Mouse (Mus musculus) layer of hippocampus, adult 8-10 months (tissue): ENCODE measurements around the gene Hsf5. TPM values are rescaled to one million over a fixed set of nuclear protein-coding genes. Genes with fewer than 3 reads are reported as not detected.

Experiments
- DNase-seq, 2 experiments: peaks; one replicate each; pipeline ENCODE4 v3.0.0; 2022; ENCODE audit warnings: low spot score in 2 of 2
- total RNA-seq, 4 experiments: library from RNA; stranded (reverse); gene quantifications; 2 replicates each; pipeline ENCODE4 v1.2.4; 2022

Hsf5 gene
- total RNA-seq, 4 experiments from 2014 or later = 0.45 to 0.77 (median 0.57) TPM

DNA sequence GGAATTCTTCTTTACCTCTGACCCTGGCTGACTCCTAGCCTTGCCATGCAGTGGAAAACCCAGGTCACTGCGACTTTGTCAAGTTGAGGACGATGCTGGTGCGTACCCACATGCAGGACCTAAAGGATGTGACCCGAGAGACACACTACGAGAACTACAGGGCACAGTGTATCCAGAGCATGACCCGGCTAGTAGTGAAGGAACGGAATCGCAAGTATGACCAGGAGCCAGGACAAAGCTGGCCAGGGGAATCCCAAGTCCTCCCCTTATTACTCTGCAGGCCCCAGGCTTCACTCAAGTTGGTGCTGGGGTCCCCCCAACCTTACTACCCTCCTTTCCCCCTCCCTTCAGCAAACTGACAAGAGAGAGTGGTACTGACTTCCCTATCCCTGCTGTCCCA is 27.4 kb upstream of the Hsf5 start:
- no peak for DNase-seq

DNA sequence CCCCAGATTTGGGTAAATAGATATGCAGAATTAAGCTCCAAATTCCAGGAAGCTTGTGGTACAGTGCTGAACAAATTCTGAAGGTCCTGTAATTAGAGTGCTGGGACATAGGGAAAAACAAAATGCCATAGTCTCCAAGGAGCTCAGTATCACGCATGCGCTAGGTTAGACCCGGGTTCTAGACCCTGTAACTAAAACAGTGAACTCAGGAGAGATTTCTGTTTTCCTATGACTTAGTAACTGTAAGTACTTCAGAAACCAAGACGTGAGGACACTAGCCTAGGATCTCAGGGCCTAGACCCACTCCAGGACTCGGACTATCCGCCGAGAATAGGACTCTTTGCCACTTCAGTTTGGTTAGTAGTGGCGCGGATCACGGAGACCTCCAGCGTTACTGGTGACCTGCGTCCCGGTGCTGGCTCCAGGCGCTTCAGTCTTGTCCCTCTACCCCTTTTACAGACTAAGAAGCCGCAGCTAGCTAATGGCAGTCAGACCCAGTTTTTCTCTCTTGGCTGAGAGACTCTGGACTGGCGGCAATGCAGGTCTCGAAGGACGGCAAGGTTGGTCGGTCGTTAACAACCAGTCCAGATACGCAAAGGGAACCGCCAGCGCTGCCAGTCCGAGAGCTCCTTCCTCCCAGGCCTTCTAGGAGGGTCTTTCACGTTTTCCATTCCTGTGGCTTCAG is 26.0 kb upstream of the Hsf5 start:
- DNase-seq = no peak

DNA sequence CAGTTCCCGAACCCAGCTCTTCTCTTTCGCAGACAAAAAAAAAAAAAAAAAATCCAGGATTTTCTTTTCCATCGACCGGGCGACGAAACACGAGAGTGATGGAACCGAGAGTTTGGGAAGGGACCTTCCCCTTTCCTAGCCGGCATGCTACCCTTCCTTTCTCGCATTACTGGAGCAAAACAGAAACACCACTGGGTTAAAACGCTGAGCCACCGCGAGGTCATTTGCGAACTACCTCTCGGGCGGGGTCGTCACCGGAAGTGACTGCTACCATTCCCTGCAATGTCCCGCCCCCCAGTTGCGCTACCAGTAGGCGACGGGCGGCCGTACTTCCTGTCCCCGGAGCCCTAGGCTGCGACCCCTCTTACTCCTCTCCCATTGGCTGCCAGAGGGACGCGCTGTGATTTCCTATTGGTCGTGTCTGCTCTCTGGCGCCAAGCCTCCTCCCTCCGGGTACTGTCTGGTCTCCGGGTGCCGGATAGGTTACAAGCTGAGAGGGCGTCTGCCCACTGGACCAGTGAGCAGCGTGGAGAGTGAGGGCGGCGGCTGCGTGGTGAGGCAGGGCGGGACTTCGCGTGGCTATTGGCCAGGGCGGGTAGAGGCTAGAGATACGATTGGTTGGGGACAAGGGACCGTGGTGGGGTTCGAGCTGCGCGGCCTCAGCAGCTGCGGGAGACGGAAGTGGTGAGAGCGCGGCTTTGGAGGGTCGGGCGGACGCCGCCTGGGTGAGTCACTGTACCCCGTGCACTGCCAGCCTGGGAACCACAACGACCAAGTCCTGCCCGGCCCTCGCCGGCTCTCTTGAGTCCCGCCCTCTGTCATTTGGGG is 25.2 kb upstream of the Hsf5 start, which contains the start of gene Mtmr4:
Gene Mtmr4 (plus strand): TSS at position 637 of the 828 bp plus-strand sequence.
- DNase-seq = peak; percentile 100

DNA sequence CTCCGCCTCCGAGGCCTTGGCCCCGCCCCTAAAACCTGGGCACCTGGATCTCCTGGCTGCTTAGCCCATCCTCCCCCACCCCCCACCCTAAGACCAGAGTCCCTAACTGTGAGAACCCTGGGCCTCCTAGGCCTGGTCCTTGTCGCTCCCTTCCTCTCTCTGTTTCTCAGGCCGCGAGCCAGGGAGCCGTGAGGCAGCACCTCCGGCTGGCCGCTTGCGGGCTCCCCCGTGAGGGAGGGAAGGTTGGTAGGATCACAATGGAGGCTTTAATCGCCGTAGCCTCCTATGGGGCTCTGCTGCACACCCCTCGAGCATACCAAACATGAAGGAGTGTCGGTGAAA is 24.6 kb upstream of the Hsf5 start:
- no peak for DNase-seq

- DNase-seq = no peak
These were observed 24.0 kb upstream of the Hsf5 start for GRCm38 (mm10) chr11:87592713-87593598.

- peak; percentile 76 to 77 for DNase-seq
These were observed 21.6 kb upstream of the Hsf5 start for GRCm38 (mm10) chr11:87595327-87595841.

GRCm38 (mm10) chr11:87595976-87596375 is 21.0 kb upstream of the Hsf5 start:
- no peak for DNase-seq

GRCm38 (mm10) chr11:87596492-87596891 is 20.5 kb upstream of the Hsf5 start:
- DNase-seq = no peak

- no peak for DNase-seq
These were observed 19.9 kb upstream of the Hsf5 start for GRCm38 (mm10) chr11:87597061-87597460.

DNA sequence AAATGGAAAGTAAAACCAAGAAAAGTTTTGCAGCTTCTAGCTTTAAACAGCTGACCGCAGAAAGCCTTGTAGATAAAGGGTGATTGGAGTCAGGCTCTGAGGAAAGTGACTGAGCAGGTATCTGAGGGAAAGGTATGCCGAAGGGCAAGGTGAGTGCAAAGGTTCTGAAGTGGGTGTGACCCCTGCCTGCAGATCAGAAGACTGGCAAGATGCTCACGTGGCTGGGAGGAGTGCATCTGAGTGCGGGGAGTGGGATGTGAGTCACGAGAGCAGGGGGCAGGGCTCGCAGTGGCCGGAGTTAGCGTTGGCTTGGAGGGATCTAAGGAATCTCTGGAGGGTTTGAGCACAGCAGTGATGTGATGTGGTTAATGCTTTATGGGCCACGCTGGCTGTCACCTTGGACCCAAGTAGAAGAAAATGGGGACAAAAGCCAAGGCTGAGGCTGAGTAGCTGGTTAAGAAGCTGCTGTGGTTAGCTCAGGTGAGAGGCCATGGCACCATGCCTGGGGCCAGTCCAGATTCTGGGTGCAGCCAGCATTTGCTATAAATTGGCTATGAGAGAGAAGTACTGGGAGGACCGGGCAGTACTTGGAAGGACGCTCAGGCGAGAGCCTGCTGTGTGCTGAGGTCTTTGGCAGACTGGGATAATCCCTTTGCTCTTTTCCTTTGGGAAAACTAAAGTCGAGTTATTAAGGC is 17.4 kb upstream of the Hsf5 start:
- DNase-seq = no peak

DNA sequence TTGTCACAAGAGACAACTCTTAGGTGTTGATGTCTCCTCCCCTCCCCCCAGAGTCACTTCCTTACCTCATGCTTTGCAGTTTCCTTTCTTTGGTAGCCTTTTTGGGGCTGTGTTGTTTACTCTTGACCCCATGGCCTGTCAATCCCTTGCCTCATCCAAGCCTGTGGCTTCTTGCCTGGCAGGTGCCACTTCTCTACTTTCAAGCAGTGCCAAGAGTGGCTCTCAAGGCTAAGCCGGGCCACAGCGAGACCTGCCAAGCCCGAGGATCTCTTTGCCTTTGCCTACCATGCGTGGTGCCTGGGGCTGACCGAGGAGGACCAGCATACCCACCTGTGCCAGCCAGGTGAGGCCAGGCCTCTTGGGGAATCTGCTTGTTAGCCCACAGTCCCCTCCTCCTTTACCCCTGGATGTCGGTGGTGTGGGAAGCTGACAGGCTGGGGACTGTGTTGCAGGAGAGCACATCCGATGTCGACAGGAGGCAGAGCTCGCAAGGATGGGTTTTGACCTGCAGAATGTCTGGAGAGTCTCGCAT is 16.6 kb upstream of the Hsf5 start:
- no peak for DNase-seq

- DNase-seq = no peak
These were observed 14.7 kb upstream of the Hsf5 start for GRCm38 (mm10) chr11:87602234-87602633.

- no peak for DNase-seq
These were observed 13.4 kb upstream of the Hsf5 start for GRCm38 (mm10) chr11:87603571-87603970.

DNA sequence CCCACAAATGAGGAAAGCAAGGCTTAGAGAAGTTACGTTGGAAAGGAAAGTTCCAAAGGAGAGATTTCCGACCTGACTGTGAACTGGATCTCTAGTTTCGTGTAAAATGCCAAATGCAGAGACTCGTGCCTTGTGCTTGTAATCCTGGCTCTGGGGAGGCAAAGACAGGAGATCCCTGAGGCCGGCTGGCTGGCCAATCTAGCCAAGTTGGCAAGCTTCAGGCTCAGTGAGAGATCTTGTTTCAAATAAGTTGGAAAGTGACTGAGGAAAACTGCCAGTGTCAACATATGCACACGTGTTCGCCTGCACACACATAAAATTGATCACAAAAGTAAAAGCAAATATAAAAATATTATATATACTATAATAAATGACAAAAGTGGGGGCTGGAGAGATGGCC is 7.7 kb upstream of the Hsf5 start:
- no peak for DNase-seq

GRCm38 (mm10) chr11:87611547-87611946 is 5.4 kb upstream of the Hsf5 start:
- DNase-seq = no peak

DNA sequence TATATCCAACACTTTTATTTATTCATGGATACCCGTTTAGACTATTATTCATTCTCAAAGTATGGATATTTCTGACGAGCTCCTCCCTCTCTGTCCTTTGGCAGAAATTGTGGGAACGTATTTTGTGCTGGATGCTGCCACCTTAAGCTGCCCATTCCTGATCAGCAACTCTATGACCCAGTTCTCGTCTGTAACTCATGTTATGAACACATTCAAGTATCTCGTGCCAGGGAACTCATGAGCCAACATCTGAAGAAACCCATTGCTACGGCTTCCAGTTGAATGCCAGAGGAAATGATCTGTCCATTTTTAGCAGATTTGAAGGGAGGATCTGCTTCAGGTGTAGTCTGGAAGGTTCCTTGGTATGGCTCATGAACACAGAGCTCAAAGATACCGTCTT is 3.0 kb upstream of the Hsf5 start:
- no peak for DNase-seq

DNA sequence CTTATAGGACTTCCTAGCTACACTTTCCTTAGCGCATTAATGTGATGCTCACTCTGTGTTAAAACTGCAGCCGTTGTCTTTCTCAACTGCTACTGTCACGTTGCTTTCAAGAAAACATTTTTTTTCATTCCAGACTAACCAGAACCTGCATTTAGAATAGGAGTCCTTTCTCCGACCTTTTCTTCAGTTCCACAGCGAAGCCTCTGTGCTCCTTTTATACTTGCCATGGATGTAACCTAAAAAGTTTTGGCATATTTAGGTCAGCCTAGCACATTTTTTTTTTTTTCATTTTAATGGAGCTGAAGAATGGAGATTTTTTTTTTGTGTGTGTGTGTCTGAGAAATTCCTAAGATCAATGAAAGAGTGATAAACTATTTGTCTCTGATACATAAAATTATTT is 1.4 kb upstream of the Hsf5 start:
- no peak for DNase-seq

GRCm38 (mm10) chr11:87615952-87616351 is 1.0 kb upstream of the Hsf5 start:
- DNase-seq = no peak

GRCm38 (mm10) chr11:87617606-87618005 is 642 bp downstream of the Hsf5 start:
- DNase-seq = no peak

- DNase-seq = no peak
These were observed 6.2 kb downstream of the Hsf5 start for GRCm38 (mm10) chr11:87623160-87623559.

DNA sequence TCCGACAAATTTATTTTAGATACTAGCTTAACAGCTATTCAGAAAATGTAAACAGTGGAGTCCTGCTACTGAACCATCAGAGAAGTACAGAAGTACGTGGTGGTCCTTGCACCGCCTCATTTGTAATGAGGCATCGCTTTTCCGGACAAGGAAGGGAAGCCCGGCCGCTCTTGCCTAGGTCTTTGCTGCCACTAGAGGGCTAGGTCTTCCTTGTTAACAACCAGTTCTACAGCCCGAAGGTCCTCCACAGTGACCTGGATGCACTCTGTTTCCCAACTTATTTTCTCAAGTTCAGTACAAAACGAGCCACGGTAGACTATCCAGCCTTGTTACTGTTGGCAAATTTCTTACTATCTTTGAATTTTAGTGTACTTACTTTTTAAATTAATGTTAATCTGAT is 12.9 kb downstream of the Hsf5 start:
- DNase-seq = no peak
